Mouse (Mus musculus): ENCODE results near the gene Faap20. TPM values are rescaled to one million over a fixed set of nuclear protein-coding genes. Genes with fewer than 3 reads are reported as not detected.

Gene Faap20
- polyA plus RNA-seq, 1 experiment from 2014 or later = 23.1 TPM

DNA sequence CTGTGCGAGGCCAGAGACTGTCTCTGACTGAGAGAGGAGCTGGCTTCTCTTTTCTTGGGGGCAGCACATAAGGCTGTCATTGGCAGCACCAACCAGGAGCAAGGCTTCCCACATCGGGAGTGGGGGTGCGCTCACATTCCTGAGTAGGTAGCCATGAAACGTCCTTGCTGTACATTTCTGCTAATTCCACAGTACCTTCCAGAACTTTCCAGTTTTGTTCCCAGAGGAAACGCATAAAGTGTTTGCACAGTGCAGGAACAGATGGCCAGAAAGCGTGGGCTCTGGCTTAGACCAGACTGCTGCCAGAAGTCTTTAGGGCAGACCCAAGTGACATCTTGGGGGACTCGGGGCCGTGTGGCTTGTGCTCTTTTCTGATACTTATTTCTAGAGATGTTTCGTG, 34.0 kb downstream of the Faap20 start:
- no peak for DNase-seq
- TF ChIP-seq CTCF (IDR thresholded peaks at IDR 0.05; ENCODE audit: low read depth) = no peak
- no peak for TF ChIP-seq EP300 (IDR thresholded peaks at IDR 0.05; ENCODE audit: low read depth)
- no peak overlapping the region for H3K9ac ChIP-seq (replicated peaks)
- no peak overlapping the region for H3K27ac ChIP-seq (ENCODE audit: low read depth)
- peaks cover 7% of the 10 kb centered on the region; the same call in 1 of the 2 replicates for H3K4me1 ChIP-seq (ENCODE audit: insufficient read depth)
- no peak for ATAC-seq
- H3K4me3 ChIP-seq (ENCODE audit: low read depth, low read length) = no peak overlapping the region
- WGBS (ENCODE audit: insufficient replicate concordance) = 47% methylated on average over 9 of the region's 9 CpGs
- no peaks in the 10 kb centered on the region for H3K36me3 ChIP-seq (replicated peaks; ENCODE audit: insufficient read depth, low read length)
- H3K9me3 ChIP-seq (ENCODE audit: low read length) = no peaks in the 10 kb centered on the region
- no peaks in the 10 kb centered on the region for H3K27me3 ChIP-seq (ENCODE audit: insufficient read depth, low read length)
- H3K4me2 ChIP-seq (ENCODE audit: low read depth, low read length) = no peak overlapping the region

- no peak for DNase-seq
Measured at GRCm38 (mm10) chr4:155284521-155285379, 35.1 kb downstream of the Faap20 start.

GRCm38 (mm10) chr4:155286090-155286489, 36.5 kb downstream of the Faap20 start:
- Histone ChIP-seq H3K4me2 (ENCODE audit: low read depth, low read length) (no peak overlapping the region), H3K27ac (ENCODE audit: low read depth) (no peak overlapping the region), H3K9ac (replicated peaks) (no peak overlapping the region), H3K4me1 (ENCODE audit: insufficient read depth) (peaks cover 2% of the 10 kb centered on the region; the same call in 1 of the 2 replicates), H3K36me3 (replicated peaks; ENCODE audit: insufficient read depth, low read length) (no peaks in the 10 kb centered on the region), H3K27me3 (ENCODE audit: insufficient read depth, low read length) (no peaks in the 10 kb centered on the region), H3K9me3 (ENCODE audit: low read length) (no peaks in the 10 kb centered on the region), H3K4me3 (ENCODE audit: low read depth, low read length) (no peak overlapping the region)
- DNase-seq = no peak
- ATAC-seq = no peak
- 74% methylated on average over 4 of the region's 4 CpGs for WGBS (ENCODE audit: insufficient replicate concordance)
- no peak for TF ChIP-seq EP300 (IDR thresholded peaks at IDR 0.05; ENCODE audit: low read depth)
- TF ChIP-seq CTCF (IDR thresholded peaks at IDR 0.05; ENCODE audit: low read depth) = no peak

More at GRCm38 (mm10) chr4:155284521-155285379, 35.1 kb downstream of the Faap20 start:
- Histone ChIP-seq H3K4me2 (ENCODE audit: low read depth, low read length) (no peak overlapping the region), H3K9ac (replicated peaks) (no peak overlapping the region), H3K4me3 (ENCODE audit: low read depth, low read length) (no peak overlapping the region), H3K27me3 (ENCODE audit: insufficient read depth, low read length) (no peaks in the 10 kb centered on the region), H3K36me3 (replicated peaks; ENCODE audit: insufficient read depth, low read length) (no peaks in the 10 kb centered on the region), H3K9me3 (ENCODE audit: low read length) (no peaks in the 10 kb centered on the region), H3K27ac (ENCODE audit: low read depth) (no peak overlapping the region), H3K4me1 (ENCODE audit: insufficient read depth) (peaks cover 7% of the 10 kb centered on the region; the same call in 1 of the 2 replicates)
- no peak for ATAC-seq
- 68% methylated on average over 15 of the region's 15 CpGs for WGBS (ENCODE audit: insufficient replicate concordance)
- TF ChIP-seq CTCF (IDR thresholded peaks at IDR 0.05; ENCODE audit: low read depth) (no peak), EP300 (IDR thresholded peaks at IDR 0.05; ENCODE audit: low read depth) (no peak)

- WGBS (ENCODE audit: insufficient replicate concordance) = 84% methylated on average over 11 of the region's 11 CpGs
- DNase-seq (no peak), ATAC-seq (no peak)
- no peak overlapping the region for H3K9ac ChIP-seq (replicated peaks)
- TF ChIP-seq EP300 (IDR thresholded peaks at IDR 0.05; ENCODE audit: low read depth) (no peak), CTCF (IDR thresholded peaks at IDR 0.05; ENCODE audit: low read depth) (no peak)
- no peaks in the 10 kb centered on the region for H3K36me3 ChIP-seq (replicated peaks; ENCODE audit: insufficient read depth, low read length)
- H3K4me2 ChIP-seq (ENCODE audit: low read depth, low read length) = no peak overlapping the region
- no peak overlapping the region for H3K27ac ChIP-seq (ENCODE audit: low read depth)
- no peaks in the 10 kb centered on the region for H3K4me1 ChIP-seq (ENCODE audit: insufficient read depth)
- no peaks in the 10 kb centered on the region for H3K9me3 ChIP-seq (ENCODE audit: low read length)
- H3K27me3 ChIP-seq (ENCODE audit: insufficient read depth, low read length) = no peaks in the 10 kb centered on the region
- no peak overlapping the region for H3K4me3 ChIP-seq (ENCODE audit: low read depth, low read length)
Measured at GRCm38 (mm10) chr4:155287713-155288112, 38.1 kb downstream of the Faap20 start.

DNA sequence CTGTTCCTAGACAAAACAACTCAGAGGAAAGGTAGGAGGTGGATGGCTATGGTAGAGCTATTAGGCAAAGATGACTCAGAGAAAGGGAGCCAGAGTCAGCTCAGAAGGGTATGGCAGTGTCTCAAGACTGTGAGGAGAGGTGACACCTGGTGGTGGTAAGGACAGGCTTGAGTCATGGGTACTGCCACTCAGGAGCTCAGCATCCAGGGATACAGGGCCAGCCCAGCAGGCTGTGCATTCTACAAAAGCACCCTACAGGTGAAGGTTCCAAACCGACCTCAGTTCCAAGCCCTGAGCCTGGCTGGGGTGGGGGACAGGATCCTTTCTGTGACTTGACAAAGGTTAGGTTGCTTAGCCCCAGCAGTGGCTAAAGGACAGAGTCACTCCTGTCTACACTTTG, 39.0 kb downstream of the Faap20 start:
- Histone ChIP-seq H3K4me1 (ENCODE audit: insufficient read depth) (no peaks in the 10 kb centered on the region), H3K9ac (replicated peaks) (no peak overlapping the region), H3K4me2 (ENCODE audit: low read depth, low read length) (no peak overlapping the region), H3K27me3 (ENCODE audit: insufficient read depth, low read length) (no peaks in the 10 kb centered on the region), H3K9me3 (ENCODE audit: low read length) (no peaks in the 10 kb centered on the region), H3K27ac (ENCODE audit: low read depth) (no peak overlapping the region), H3K4me3 (ENCODE audit: low read depth, low read length) (no peak overlapping the region), H3K36me3 (replicated peaks; ENCODE audit: insufficient read depth, low read length) (no peaks in the 10 kb centered on the region)
- TF ChIP-seq EP300 (IDR thresholded peaks at IDR 0.05; ENCODE audit: low read depth) (no peak), CTCF (IDR thresholded peaks at IDR 0.05; ENCODE audit: low read depth) (no peak)
- WGBS (ENCODE audit: insufficient replicate concordance) = 50% methylated on average over 1 of the region's 1 CpGs
- DNase-seq (no peak), ATAC-seq (no peak)

DNA sequence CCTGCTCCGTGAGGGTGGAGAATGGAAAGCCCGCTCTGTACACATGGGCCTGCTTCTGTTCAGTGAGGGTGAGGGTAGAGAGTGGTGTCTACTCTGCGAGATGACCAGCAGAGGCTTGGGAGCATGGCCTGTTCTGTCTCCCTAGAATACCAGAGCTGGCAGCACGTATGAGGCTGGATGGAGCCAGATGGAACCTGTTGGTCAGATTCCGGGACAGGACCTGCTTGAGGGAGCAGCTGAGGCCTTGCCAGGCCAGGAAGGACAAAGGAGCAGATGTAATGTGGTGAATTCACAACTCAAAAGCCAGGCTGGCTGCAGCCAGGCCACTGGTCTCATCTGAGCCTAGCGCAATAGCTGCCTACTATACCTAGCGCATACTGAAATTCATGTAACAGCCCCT, 40.4 kb downstream of the Faap20 start:
- Histone ChIP-seq H3K4me1 (ENCODE audit: insufficient read depth) (no peaks in the 10 kb centered on the region), H3K4me2 (ENCODE audit: low read depth, low read length) (no peak overlapping the region), H3K27me3 (ENCODE audit: insufficient read depth, low read length) (no peaks in the 10 kb centered on the region), H3K9me3 (ENCODE audit: low read length) (no peaks in the 10 kb centered on the region), H3K36me3 (replicated peaks; ENCODE audit: insufficient read depth, low read length) (no peaks in the 10 kb centered on the region), H3K27ac (ENCODE audit: low read depth) (no peak overlapping the region), H3K9ac (replicated peaks) (no peak overlapping the region), H3K4me3 (ENCODE audit: low read depth, low read length) (no peak overlapping the region)
- ATAC-seq (no peak), DNase-seq (no peak)
- WGBS (ENCODE audit: insufficient replicate concordance) = 84% methylated on average over 7 of the region's 7 CpGs
- TF ChIP-seq EP300 (IDR thresholded peaks at IDR 0.05; ENCODE audit: low read depth) = no peak
- no peak for TF ChIP-seq CTCF (IDR thresholded peaks at IDR 0.05; ENCODE audit: low read depth)
